Mouse (Mus musculus): Measurements from ENCODE around the gene Tedc1.

The Tedc1 gene

GRCm38 (mm10) chr12:113207737-113208136, 51.5 kb downstream of the Tedc1 start:
- no peak for DNase-seq

- DNase-seq, result no peak
Observed at GRCm38 (mm10) chr12:113210586-113211378, 54.6 kb downstream of the Tedc1 start.

GRCm38 (mm10) chr12:113211772-113212171, 55.6 kb downstream of the Tedc1 start:
- no peak for DNase-seq

- no peak for DNase-seq
Observed at GRCm38 (mm10) chr12:113212326-113212924, 56.2 kb downstream of the Tedc1 start.

- DNase-seq, result no peak
Observed at GRCm38 (mm10) chr12:113213226-113213625, 57.0 kb downstream of the Tedc1 start.

- no peak for DNase-seq
Observed at GRCm38 (mm10) chr12:113214072-113214808, 58.0 kb downstream of the Tedc1 start.

GRCm38 (mm10) chr12:113214972-113215666, 58.9 kb downstream of the Tedc1 start:
- DNase-seq, result no peak
